Mouse (Mus musculus) mouse embryonic stem cell (cell line): ENCODE measurements around the gene Rhbdl1.

Experiments
- in situ Hi-C, 2 experiments: fragments of 300-500 bp; cut with MboI; formaldehyde crosslinking; loops; 1 replicate in 1 of 2; 3 replicates in 1 of 2; pipeline ENCODE4 v1.14.3; 2019 to 2020; ENCODE audit warnings: low sequenced_read_pairs in 2 of 2, low pct_unique_long_range_greater_than_20kb in 1 of 2, mixed read lengths in 1 of 2; ENCODE audit not compliant: unreplicated experiment in 1 of 2

Gene Rhbdl1

DNA sequence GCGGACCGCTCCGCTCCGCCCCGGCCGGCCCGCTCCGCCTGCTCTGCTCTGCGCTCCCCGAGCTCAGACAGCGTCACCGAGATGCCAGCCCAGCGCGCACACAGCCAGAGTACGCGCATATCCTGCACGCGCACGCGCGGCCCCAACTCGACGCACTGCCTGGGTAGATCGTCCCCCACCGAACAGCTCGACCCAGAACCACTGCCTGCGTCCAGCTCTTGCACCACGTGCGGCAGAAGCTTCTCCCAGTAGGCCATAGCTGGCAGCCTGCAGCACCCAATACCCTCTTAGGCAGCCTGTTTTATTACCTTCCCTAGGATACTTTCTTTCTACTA lies at the start of gene Rhbdl1:
Rhbdl1 (minus strand) TSS at position 220 of the 335 bp plus-strand sequence.
- in situ Hi-C loops: no loop called here

DNA sequence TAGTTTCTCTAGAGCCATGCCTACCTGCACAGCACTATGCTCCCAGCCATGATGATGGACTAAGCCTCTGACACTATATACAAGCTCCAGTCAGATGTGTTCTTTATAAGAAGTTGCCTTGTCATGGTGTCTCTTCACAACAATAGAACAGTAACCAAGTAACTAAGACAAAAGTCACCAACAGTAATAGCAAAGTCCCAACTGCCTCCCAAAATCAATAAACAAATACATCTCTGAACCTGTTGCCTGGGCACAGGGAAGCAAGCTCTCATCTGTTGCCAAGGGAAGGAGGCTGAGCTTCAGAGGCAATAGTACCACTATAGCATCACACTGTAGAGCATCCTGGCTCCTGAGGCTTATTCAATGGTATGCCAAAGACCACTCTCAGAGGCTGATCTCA lies 49.7 kb upstream of the Rhbdl1 start:
- in situ Hi-C loops: no loop called here

DNA sequence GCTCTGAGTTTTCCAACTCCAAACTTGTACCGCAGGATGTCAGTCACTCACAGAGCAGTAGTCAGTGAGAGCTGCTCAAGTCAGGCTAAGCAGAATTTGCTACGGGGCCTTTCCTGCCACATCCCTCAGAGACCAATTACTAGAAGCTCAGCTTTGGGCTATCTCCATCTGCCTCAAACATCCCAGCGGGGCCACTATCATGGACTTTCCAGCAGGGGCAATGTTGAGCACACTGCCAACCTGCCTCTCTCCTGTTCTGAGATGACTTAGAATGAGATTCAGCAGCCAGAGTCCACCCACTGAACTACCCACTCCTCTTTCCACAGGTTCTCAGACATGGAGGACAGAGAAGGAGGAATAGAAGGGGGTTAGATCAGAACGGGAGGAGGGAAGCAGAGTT lies 48.5 kb upstream of the Rhbdl1 start:
- in situ Hi-C loops: no loop called here

DNA sequence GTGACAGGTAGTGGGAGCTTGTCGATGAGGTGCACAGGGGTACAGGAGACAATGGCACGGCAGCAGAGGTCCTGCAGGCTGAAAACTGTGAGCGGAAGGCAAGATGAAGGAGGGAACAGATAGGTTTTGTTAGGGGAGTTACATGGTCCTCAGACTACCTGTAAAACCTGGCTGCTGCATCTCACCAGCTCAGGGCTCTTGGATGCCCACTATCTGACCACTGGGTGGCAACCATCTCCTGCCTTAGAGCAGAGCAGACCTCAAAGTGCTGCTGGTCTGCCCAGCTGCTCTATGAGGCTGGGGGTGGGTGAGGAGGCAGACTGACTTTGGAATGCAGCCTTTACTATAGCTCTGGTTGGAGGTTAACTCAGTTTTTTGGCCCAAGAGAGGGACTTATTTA lies 46.7 kb upstream of the Rhbdl1 start:
- in situ Hi-C loops: no loop called here

DNA sequence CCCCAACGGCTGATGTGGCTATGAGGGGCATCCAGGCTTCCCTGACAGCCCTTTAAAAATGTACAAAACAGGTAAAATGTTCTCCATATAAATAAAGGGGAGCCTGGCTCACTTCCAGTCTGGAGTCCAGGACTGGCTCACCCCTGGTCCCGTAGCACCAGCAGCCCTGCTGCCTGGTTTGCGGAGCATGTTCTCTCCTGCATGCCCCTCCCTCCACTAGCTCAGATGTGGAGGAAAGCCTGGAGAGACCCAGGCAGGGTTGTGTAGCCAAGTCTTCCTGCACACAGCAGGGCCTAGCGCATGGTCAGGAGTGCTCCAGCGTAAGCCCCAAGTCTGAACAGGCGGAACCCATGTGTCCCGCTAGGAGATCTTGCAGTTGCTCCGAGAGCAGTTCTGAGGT lies 46.2 kb upstream of the Rhbdl1 start:
- in situ Hi-C loops: no loop called here

- in situ Hi-C loops: no loop called here
Measured at GRCm38 (mm10) chr17:25882306-25882705, 45.2 kb upstream of the Rhbdl1 start.

- in situ Hi-C loops: no loop called here
Measured at GRCm38 (mm10) chr17:25881691-25882090, 44.6 kb upstream of the Rhbdl1 start.

DNA sequence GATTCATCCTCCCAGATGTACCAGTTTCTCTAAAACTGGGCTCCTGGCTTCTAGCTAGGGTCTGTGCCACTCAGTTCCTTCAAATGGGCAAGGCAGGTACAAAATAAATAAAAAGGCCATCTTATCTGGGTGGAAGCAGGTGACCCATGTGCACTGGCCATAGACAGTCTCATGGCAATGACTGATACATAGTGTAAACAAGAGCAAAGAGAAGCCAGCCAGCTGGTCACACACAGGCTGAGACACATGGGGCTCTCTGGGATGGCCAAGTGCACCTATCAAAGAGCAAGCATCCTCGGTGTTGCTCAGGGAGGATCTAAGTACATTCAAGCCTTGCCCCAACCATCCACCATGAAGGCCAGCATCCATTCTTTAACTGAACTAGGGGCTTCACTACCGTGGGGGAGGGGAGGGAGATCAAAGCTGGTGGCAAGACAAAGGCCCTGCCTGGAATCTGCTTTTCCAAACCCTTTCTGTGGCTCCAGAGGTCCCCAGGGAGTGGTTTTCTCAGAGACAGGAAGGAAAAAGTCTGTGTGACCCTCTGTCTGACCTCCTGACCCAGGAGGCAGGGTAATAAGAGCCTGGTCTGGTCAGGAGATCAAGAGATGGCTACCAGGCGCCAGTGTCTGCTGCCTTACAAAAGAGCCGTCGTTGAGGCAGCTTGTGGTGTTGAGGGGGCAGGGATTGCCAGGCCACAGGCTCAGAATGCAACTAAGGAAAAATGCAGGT lies 44.0 kb upstream of the Rhbdl1 start:
- in situ Hi-C loops: no loop called here

GRCm38 (mm10) chr17:25880196-25880910 lies 43.3 kb upstream of the Rhbdl1 start, which contains the start of gene Wfikkn1:
Gene Wfikkn1, minus strand, starts transcription at chr17:25880858.
- in situ Hi-C loops: no loop called here

DNA sequence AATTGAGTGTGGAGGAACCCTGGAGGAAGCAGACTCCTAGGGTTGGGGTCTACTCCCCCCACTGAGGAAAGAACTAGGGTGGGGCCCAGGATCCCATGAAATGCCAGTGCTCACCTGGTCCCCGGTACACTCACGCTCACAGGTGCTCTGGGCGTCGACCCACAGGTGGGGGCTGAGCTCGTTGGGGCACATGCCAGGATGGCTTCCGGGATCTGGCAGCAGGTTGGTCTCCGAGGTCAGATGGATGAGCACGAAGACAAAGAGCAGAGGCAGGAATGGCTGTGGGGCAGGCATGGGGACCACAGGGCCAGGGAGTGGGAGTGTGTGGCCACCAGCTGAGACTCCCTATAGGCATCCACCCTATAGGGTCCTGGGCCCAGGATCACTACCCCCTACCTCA lies 42.7 kb upstream of the Rhbdl1 start:
- in situ Hi-C loops: no loop called here

DNA sequence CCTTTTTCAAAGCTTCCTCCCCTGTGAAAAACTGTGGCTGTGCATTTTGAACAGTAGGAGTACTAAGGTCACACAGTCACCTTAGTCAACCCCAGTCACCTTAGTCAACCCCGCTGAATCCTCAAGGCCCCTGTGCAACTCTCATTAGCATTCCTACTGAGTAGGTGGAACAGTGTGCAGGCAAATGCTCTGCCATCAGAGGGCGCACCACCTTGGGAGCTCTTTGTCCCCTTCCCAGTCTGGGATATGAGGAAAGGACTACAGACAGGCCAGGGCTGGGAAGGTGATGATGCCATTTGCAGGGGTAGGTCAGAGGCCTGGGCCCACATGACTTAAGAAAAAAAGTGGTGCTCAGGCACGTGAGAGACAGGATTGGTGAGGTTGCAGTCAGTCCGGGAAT lies 42.2 kb upstream of the Rhbdl1 start:
- in situ Hi-C loops: no loop called here

DNA sequence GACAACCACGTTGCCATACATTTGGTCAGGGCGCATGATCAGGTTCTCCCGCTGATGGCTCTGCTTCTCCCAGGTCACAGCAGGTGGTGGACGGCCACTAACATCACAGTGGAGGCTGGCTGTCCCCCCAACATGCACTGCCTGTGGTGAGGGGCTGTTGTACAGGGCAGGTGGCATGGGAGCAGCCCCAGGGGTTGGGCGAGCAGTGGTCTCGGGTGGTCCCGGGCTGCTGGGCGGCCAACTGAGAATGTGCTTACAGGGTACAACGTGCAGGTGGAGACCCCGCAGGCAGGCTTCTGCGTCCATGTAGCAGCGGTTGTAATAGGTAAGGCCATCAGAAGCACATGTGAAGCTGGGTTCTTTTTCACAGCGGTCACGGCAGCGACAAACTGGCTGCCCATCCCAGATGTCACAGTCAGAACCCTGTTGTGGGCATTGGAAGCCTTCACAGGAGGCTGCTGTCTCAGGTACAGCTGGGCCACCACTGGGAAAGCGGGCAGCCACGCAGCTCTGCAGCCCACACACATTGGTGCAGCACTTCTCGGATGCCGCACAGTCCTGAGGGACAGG lies 41.6 kb upstream of the Rhbdl1 start:
- in situ Hi-C loops: no loop called here

DNA sequence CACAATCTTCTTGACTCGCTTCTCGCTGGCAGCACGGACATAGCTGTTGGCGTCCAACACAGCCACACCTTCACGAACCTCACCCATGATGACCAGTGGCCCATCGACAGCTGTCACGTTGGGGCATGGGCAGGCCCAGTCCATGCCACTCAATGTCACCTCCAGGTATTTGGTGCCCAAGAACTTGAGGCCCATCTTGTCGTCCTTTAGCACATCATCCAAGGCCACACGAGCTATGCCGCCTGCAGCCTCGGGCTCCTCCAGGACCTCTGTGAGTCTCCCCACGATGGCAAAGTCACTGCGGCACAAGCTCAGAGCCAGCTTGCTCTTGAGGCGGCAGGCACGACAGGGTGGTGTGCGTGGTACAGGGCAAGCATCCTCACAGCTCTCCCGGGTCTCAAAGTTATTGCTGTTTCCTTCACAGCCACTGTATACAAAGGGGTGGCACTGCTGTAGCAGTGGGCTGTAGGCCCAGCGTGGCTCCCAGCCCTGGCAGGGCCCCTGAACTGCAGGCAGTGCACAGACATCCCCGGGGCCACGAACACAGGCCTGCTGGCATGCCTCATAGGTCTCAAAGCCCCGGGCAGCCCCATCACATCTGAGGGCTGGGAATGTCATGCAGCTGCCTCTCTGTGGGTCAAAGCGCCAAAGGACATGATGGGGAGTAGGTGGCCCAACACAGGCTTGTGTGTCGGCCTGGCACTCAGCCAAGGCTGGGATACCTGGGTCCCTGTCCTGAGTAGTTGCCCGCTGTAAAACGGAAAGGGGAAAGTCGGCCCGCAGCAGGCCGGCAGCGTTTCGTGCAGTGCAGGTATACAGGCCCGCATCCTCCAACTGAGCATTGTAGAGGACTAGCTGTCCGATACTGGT lies 40.9 kb upstream of the Rhbdl1 start:
- in situ Hi-C loops: no loop called here

- in situ Hi-C loops: no loop called here
Measured at GRCm38 (mm10) chr17:25877025-25877424, 39.9 kb upstream of the Rhbdl1 start.

GRCm38 (mm10) chr17:25876347-25876915 lies 39.3 kb upstream of the Rhbdl1 start:
- in situ Hi-C loops: no loop called here

DNA sequence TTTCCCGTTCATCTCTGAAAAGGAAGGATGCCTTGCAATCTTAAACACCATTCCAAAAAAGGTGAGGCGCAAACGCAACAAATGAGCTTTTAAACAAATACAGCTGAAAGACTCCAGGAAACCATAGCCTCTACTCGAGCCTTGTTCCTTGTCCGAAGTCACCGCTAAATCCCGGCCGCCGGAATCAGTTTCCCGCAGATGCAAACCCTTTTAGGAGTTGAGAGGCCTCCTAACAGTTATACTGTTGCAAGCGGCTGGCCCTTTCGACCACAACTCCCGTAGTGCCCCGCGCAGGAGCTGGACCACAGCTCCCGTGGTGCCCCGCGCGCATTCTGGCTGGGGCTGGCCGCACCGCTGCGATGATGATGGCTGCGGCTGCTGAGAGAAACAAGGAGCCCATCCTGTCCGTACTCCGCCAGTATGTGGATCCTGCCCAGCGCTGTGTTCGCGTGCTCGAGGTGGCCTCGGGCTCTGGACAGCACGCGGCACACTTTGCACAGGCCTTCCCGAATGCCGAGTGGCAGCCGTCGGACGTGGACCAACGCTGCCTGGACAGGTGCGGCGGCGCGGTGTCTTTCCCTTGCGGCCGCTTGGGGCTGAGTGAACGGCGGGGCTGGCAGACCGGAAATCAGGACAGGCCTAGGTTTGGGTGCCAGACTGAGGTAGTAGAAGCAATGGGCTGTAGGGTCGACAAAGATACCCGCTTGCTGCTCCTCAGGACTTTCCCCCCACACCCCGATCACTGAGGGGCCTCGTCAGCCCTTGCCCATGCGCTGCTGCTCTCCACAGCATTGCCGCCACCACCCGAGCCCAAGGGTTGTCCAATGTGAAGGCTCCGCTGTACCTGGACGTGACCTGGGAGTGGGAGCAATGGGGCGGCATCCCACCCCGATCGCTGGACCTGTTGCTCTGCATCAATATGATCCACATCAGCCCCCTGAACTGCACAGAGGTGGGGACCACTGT lies 38.4 kb upstream of the Rhbdl1 start:
- in situ Hi-C loops: no loop called here

- in situ Hi-C loops: no loop called here
Measured at GRCm38 (mm10) chr17:25874721-25875170, 37.7 kb upstream of the Rhbdl1 start, which contains the start of gene Mettl26. Gene Mettl26, plus strand, starts transcription at chr17:25875074.
